ENCODE assay signal across 28 mouse cellular contexts in the genomic region with DNA sequence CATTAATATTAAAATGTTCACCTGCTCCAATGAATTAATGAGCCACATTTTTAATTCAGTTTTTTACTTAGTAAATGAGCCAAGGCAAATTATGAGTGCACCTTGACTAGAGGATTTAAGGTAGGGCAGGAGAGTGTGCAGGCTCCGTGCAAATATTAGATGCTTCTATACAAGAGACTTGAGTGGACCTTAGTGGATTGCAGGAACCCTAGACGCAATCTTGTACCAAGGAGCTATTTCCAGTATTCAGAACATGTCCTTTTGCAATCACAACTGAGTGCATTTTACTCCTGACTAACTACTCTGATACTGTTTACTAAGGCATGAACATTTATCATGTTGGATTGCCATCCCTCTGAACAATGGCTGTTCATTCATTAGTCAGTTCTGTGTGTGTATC. TPM values are rescaled to one million over a fixed set of nuclear protein-coding genes. Genes with fewer than 3 reads are reported as not detected.
"Had no signal": no experiment of that assay in that cellular context is flagged by ENCODE, and none has a peak within 500 bp of the region (broad histone marks: within the 10 kb centered on the region; RNA-seq: fewer than 3 reads in every experiment).

No protein-coding gene starts in this region.

- H3K27ac ChIP-seq: heart, embryonic 10.5 days; hindbrain, embryonic 10.5 days; hindbrain, embryonic 12.5 days; hindbrain, embryonic 14.5 days; intestine, embryonic 15.5 days; layer of hippocampus, adult 2 months; left cerebral cortex, adult 2 months; limb, embryonic 10.5 days; limb, embryonic 12.5 days had no signal

- H3K4me3 ChIP-seq: heart, embryonic 10.5 days; heart, embryonic 12.5 days; hindbrain, embryonic 10.5 days; hindbrain, embryonic 12.5 days; intestine, embryonic 15.5 days; layer of hippocampus, adult 2 months; left cerebral cortex, adult 2 months; limb, embryonic 10.5 days; limb, embryonic 12.5 days had no signal

- ATAC-seq: hindbrain, embryonic 16.5 days; inflammation-experienced regulatory T-cells, adult 6 months; intestine, embryonic 15.5 days; intestine, postnatal 0 days had no signal

- H3K4me1 ChIP-seq: hindbrain, embryonic 12.5 days had no signal

- H3K9me3 ChIP-seq: heart, embryonic 10.5 days; heart, embryonic 12.5 days; hindbrain, embryonic 10.5 days; hindbrain, embryonic 12.5 days; intestine, embryonic 15.5 days; limb, embryonic 10.5 days; limb, embryonic 12.5 days had no signal

- H3K27me3 ChIP-seq: heart, embryonic 12.5 days; hindbrain, embryonic 12.5 days; intestine, embryonic 15.5 days; limb, embryonic 12.5 days had no signal

- H3K9ac ChIP-seq: heart, embryonic 12.5 days; hindbrain, embryonic 12.5 days; hindbrain, embryonic 14.5 days; intestine, embryonic 15.5 days; limb, embryonic 12.5 days had no signal

- H3K4me2 ChIP-seq: heart, embryonic 12.5 days; hindbrain, embryonic 12.5 days; hindbrain, embryonic 14.5 days; intestine, embryonic 15.5 days; limb, embryonic 12.5 days had no signal

- DNase-seq: gastrocnemius, postnatal 25 days; heart, adult 18-20 months; heart, postnatal 10 days; heart, postnatal 4 days; kidney, adult 18-20 months; kidney, adult 8-10 months; kidney, postnatal 10 days; kidney, postnatal 25 days; kidney, postnatal 4 days; liver had no signal

RNA-seq across cellular contexts. Expression of a gene that starts 10.2 kb away (rescaled TPM):
- polyA plus RNA-seq: frontal cortex, adult 2 months; heart, embryonic 10.5 days; heart, embryonic 12.5 days; heart, embryonic 14.5 days; heart, embryonic 16.5 days; hindbrain, embryonic 10.5 days; hindbrain, embryonic 12.5 days; hindbrain, embryonic 14.5 days; hindbrain, embryonic 16.5 days; intestine, embryonic 15.5 days; kidney, embryonic 14.5 days; kidney, embryonic 16.5 days; limb, embryonic 10.5 days; limb, embryonic 12.5 days had no signal
